Mouse (Mus musculus) E14TG2a.4 (cell line): Measurements from ENCODE around the gene Zfp821.

Experiments used
- CTCF ChIP-seq: conservative IDR thresholded peaks from 2 replicates; pipeline ENCODE4 v1.5.1; 2014; ENCODE audit warnings: low read length
- POU5F1 ChIP-seq: IDR thresholded peaks from 2 replicates; pipeline ENCODE4 v1.6.1; 2014; ENCODE audit warnings: low read length, borderline replicate concordance

- no peak for TF ChIP-seq CTCF
- TF ChIP-seq POU5F1, result no peak
Observed at GRCm38 (mm10) chr8:109687248-109687647, 18.1 kb upstream of the Zfp821 start.
